Mouse (Mus musculus): ENCODE results near the gene Nod1. TPM values are rescaled to one million over a fixed set of nuclear protein-coding genes. Genes with fewer than 3 reads are reported as not detected.

The Nod1 gene
- total RNA-seq, 2 experiments from 2014 or later, result 4.3 to 4.7 TPM

DNA sequence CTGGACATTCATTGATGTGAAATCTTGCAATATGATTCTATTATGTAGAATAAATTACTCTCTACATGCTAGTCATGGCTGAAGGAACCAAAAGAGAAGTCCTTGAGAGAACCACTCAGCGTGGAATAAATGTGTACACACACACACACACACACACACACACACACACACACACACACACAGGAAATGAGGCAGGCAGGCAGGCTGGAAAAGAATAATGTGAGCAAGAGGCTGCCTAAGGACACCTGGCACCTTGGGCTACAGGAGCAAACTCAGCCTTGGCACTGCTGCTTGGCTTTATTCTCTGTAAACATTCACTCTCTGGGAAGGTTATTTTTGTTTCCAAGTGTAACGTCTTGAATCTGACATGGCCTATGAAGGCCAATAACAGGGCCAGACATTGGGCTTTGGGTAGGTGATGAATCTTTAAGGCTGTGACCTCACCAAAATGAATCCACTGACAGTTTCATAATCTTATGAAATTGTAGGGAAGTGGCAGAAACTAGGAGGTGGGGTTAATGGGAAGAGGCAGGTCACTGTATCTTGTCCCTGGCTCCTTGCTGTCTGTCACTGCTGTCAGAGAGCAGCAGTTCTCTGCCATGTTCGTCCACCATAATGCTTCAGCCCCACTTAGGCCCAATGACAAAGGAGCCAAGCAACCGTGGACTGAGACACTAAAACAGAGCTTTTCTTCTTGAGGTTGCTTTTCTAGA lies 26.0 kb downstream of the Nod1 start:
- DNase-seq (ENCODE audit: low spot score in 2 of 2), result no peak
- intact Hi-C loops (cut with DNase I), result no loop called here

DNA sequence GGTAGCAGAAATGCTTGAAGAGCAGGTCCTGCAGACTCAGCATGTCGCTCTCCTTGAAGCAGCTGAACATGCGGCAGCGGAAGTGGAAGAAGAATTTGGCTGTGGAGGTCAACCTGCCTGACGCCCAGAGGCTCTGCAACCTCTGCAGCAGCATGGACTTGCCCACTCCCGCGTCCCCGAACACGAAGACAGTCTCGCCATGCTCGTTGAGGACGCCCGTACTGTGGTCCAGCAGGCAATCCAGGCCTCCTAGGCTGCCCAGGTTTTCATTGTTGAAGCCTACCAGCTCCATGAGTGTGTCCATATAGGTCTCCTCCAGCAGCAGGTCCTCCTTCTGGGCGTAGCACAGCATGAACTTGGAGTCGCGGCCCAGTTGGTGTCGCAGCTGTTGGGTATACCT lies 27.9 kb downstream of the Nod1 start:
- no peak for DNase-seq (ENCODE audit: low spot score in 2 of 2)
- intact Hi-C loops (cut with DNase I), result no loop called here

DNA sequence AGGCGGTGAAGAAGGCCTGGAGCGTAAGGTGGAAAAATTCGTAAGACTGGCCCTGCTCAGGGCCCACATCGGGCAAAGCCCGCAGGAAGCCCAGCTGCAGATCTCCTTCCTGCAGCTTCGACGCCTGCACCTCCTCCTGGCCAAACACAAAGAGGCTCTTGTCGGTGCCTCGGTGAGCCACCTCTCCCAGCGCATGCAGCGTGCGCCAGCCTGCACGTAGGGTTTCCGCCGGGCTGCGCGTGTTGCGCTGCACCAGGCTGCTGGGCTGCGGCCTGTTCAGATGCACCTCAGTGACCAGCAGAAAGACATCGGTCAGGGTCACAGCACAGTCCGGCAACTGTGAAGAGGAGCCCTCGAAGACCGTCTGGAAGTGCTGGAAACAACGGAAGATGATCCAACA lies 28.7 kb downstream of the Nod1 start:
- intact Hi-C loops (cut with DNase I), result no loop called here

DNA sequence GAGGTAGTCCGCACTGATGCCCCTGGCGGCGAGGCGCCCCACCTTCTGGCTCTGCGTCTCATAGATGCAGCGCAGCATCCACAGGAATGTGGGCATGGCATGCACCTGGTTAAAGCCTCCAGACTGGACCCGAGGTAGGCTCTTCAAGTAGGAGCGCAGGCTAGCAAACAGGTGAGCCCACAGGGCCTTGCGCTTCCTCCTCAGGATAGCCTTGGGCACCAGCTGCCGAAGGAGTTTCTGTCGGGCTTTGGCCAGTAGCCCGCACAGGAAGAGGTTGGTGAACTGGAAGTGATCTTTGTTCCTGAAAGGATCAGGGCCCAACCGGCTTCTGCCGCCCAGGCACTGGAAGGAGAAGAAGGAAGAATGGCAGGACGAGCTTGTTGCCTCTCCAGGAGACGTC lies 29.1 kb downstream of the Nod1 start:
- DNase-seq (ENCODE audit: low spot score in 2 of 2), result no peak
- intact Hi-C loops (cut with DNase I), result no loop called here

More for the DNA sequence above, 28.7 kb downstream of the Nod1 start:
- no peak for DNase-seq (ENCODE audit: low spot score in 2 of 2)

DNA sequence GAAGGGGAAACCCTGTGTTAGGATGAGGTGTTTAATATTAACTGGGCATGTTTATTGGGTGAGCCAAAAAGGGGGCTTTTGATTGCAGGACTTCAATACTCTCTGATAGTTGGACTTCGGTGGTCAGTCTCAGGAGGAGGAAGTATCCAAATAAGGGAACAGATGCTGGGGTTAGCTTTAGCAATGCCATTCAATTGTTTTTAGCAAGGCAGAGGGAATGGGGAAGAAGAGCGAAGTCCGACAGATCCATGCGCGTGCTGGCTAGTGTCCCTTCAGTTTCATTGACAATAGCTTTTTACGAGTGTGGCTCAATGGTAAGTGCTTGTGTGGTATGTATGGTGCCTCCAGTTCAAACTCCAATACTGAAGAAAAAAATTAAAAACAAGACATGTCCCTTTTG lies 31.3 kb downstream of the Nod1 start:
- intact Hi-C loops (cut with DNase I), result no loop called here
- DNase-seq (ENCODE audit: low spot score in 2 of 2), result no peak

DNA sequence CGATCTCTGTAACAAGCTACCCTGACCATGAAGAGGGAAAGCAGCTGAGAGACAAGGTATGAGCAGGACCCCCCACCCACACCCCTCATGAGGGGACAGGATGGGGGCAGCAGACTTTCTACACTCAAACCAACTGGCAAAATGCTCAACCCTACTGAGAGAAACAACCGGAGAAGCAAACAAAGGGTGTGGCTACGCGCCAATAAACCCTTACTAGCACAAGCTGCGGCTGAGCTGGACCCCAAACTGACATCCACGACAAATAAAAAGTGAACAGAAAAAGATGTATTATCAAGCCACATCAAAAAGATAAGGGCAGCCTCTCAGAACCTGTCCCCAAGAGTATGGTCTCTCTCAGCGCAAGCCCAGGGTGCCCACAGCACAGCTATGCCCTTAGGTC lies 32.3 kb downstream of the Nod1 start:
- intact Hi-C loops (cut with DNase I), result no loop called here
- DNase-seq (ENCODE audit: low spot score in 2 of 2), result no peak

DNA sequence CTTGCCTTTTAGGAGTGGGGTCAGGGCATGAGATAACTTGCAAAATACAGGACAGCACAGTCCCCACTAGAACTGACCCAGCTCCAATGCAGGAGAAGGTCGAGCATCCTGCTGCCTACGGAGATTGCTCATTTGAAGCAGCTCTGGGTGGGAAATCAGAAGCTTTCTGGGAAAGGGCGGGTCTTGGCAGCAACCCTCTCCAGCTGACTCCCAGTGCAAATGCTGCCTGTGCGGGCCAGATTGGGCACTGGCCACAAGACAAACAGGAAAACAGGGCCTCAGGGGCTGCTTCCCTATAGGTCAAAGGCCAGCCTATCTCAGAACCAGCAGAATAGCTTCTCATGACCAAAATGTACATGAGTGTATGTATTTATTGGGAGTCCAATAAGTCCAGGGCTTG lies 32.8 kb downstream of the Nod1 start:
- intact Hi-C loops (cut with DNase I), result no loop called here
- DNase-seq (ENCODE audit: low spot score in 2 of 2), result no peak

DNA sequence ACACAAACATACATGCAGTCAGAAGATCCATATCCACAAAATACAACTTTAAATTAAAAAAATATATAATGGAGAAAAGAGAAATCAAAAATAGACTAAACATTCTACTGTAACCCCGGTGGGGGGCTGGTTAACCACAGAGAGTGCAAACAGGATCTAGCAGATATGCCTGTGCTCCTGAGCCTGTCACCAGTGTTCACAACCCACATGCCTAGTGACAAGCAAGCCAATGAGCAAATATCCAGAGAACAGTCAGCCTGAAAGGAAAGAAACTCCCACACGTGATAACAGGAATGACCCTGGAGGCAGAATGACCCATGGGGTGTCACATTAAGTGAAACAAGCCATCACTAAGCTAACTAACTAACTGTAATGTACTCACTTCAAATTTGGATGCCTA lies 35.9 kb downstream of the Nod1 start:
- DNase-seq (ENCODE audit: low spot score in 2 of 2), result no peak
- intact Hi-C loops (cut with DNase I), result no loop called here

DNA sequence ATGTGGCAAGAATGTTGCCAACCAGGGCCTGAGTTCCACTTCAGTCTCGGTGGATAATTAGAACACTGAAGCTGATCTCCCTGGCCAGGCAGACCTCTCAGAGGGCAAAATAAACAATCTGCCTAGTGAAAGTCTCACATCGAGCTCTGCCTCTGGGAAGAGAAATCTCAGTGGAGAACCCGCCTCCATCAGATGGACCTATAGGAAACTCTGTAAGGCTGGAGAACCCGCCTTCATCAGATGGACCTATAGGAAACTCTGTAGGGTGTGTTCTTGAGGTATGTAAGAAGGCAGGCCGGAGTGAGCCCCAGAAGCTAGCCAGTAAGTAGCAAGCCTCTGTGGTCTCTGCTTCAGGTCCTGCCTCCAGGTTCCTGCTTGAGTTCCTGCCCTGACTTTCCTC lies 37.5 kb downstream of the Nod1 start:
- intact Hi-C loops (cut with DNase I), result no loop called here
- DNase-seq (ENCODE audit: low spot score in 2 of 2), result no peak

DNA sequence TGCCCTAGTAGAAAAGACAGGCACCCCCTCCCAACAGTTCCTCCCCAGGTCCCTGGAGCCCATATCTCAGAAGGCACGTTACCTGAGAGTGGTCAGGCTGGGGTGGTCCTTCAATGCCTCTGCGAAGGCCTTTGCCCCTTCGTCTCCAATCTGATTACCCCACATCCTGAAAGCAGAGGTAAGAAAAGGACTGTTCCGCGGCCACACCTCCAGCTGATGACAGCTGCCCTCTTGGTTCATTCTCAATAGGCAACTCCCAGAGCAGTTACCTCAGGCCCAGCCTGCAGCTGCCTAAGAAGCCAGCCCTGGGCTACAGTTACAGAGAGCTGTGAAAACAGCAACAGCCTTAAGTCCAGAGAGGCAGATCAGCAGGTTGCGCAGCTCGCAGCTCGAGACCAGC lies 38.1 kb downstream of the Nod1 start:
- DNase-seq (ENCODE audit: low spot score in 2 of 2), result no peak
- intact Hi-C loops (cut with DNase I), result no loop called here

DNA sequence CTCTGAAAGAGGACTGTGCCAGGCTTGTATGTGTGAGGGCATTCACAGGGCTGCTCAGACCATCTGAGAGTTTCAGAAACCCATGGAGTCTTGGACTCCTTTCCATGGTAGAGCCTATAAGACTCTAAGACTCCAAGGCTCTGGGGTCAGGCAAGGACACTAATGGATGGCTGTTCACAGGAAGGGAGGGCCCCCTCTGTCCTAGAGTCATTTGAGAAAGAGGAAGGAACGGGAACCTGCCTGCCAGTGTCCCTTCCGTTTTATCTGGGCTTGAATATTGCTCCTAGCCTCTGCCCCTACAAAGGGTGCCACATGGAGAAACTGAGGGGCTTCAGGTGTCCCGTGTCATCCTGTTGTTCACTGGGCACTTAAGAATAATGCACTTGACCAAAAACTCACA lies 38.5 kb downstream of the Nod1 start:
- DNase-seq (ENCODE audit: low spot score in 2 of 2), result no peak
- intact Hi-C loops (cut with DNase I), result no loop called here

DNA sequence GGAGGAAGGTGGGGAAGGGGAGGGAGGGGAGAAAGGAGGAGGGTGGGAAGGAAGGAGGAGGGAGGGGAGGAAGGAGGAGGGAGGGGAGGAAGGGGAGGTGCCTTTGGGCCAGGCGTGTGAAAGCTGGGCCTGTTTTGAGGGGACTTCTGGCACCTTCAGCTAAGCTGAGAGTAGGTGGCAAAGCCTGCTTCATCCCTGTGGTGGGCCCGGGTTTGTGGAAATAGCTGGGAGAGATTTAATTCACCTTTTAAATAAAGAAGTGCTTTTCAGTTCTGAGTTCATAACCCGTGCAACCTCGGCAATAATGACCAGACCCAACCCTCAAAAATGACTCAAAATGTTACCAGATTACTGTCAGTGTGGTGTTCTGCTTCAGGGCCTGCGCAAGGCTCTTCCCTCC lies 39.2 kb downstream of the Nod1 start:
- intact Hi-C loops (cut with DNase I), result no loop called here
- DNase-seq (ENCODE audit: low spot score in 2 of 2), result no peak

DNA sequence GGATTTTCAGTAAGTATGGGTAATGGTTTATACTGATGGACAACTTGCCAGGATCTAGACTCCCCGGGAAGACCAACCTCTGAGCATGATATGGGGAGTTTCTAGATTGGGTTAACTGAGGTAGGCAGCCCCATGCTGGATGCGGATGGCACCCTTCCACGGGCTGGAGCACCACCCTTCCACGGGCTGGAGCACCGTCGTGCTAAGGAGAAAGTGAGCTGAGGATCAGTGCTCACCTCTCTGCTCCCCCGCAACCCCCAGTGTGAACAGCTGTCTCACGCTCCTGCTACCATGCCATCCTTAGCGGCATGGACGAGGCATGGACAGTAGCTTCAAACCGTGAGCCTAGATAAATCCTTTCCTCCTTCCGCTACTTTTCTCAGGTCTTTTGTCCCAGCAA lies 39.9 kb downstream of the Nod1 start:
- intact Hi-C loops (cut with DNase I), result no loop called here
- DNase-seq (ENCODE audit: low spot score in 2 of 2), result no peak

DNA sequence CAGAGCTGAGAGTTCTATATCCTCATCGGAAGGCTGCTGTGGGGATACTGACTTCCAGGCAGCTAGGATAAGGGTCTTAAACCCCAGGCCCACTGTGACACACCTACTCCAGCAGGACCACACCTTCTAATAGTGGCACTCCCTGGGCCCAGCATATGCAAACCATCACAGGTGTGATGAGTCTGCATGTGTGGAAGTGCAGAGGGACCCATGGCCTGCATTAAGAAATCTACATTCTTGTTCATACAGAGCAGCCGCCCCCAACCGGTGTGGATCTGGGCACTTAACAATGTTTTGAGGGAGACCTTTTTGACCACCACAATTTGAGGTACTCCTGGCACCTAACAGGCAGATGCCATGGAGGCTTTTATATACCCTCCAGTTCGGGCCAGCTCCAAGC lies 40.8 kb downstream of the Nod1 start:
- DNase-seq (ENCODE audit: low spot score in 2 of 2), result no peak

DNA sequence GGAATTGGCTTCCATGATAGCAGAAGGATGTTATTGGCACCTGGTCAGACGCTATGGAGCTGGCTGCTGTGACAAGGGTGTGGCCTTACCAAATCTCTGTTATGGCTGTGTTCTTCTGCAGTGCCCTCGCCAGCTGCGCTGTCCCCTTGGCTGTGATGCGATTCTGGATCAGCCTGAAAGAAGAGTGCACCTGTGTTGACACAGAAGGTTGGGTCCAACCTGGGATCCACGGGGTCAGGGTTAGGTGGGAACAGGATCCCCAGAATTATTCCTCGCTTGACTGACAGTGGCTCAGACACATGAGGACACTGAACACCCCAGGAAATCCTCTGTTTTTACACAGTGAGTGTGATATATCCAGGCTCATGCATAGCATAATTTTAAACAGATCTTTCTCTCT lies 44.5 kb downstream of the Nod1 start:
- no peak for DNase-seq (ENCODE audit: low spot score in 2 of 2)
- intact Hi-C loops (cut with DNase I), result no loop called here

More for the DNA sequence above, 40.8 kb downstream of the Nod1 start:
- intact Hi-C loops (cut with DNase I), result no loop called here

DNA sequence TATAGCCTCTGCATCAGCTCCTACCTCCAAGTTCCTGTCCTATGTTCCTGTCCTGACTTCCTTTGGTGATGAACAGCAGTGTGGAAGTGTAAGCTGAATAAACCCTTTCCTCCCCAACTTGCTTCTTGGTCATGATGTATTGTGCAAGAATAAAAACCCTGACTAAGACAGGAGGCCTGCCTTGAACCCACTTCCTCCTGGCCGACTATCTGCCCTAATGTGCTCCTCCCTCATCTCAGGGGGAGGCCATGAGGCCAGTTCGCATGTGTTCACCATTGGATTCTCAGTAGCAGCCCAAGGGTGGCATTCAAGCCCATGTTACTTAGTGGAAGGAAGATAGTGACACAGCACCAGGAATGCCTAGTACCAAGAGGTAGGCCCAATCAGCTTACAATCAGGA lies 45.5 kb downstream of the Nod1 start:
- no peak for DNase-seq (ENCODE audit: low spot score in 2 of 2)
- intact Hi-C loops (cut with DNase I), result no loop called here

DNA sequence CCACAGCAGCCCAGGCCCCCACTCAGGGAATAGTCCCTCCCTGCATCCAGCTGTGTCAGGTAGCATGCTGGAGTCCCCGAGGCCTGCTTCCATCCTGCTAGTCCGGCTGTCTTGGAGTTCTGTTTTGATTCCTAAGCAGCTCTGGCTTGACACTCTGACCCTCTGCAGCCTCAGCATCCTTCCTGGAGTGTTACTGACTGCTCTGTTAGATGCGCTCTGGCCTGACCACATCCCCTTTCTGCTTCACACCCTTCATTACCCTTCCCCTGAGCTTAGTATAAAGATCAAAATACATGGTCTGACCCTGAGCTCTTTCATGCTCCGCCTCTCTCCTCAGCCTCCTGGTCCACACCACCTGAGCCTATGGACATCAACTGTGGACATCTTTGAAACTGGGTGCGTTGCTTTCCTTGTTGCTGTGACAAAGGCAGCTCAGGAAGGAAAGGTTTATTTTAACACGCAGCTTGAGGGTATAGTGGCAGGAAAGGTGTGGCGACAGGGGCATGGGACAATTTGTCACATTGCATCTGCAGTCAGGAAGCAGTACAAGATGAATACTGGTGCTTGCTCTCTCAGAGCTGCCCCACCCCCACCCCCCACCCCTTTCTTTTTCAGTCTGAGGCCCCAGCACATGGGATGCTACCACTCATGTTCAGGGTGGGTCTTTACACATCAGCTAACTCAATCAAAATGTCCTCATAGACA lies 46.5 kb downstream of the Nod1 start:
- DNase-seq (ENCODE audit: low spot score in 2 of 2), result no peak
- intact Hi-C loops (cut with DNase I), result no loop called here

DNA sequence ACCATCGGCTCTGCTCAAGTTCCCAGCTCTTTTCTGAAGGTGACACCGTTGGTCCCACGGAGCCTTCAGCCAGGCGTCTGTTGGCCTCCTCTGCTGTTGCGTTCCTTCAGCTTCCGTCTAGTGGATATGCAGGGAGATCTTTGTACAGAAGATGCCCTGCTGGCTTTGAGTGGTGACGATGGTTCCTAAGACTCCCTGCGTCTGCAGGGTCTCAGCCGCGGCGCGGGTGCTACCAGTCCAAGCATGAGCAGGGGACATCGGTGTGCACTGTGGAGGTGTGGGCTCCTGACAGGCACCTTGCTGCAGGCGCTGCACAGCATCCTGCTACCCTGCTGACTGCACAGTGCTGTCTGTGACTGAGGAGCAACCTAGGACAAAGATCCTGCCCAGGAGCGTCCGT lies 47.9 kb downstream of the Nod1 start:
- intact Hi-C loops (cut with DNase I), result loop anchor here (5.0 kb wide), 1 partner anchor 93 kb away; no protein-coding TSS in a partner anchor
- DNase-seq (ENCODE audit: low spot score in 2 of 2), result no peak

DNA sequence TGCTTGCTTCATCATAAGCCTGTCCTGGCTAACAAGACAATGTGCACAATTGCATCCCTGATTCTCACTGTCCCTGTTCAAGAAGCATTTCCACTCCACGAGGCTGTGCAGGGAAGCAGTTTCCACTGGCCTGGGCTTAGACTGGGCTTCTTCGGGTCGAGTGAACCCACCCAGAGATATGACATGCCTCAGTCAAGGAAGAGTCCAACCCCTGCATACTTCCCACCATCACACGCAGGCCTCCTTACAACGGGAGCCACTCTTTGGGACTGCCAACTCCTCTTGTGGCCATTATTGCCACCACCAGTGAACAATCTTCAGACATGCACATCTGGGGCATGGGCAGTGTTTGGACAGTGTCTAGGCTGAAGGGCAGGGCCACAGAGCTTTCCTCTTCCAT lies 53.9 kb downstream of the Nod1 start:
- intact Hi-C loops (cut with DNase I), result loop anchor here (5.0 kb wide), 1 partner anchor 249 kb away; no protein-coding TSS in a partner anchor
- no peak for DNase-seq (ENCODE audit: low spot score in 2 of 2)

DNA sequence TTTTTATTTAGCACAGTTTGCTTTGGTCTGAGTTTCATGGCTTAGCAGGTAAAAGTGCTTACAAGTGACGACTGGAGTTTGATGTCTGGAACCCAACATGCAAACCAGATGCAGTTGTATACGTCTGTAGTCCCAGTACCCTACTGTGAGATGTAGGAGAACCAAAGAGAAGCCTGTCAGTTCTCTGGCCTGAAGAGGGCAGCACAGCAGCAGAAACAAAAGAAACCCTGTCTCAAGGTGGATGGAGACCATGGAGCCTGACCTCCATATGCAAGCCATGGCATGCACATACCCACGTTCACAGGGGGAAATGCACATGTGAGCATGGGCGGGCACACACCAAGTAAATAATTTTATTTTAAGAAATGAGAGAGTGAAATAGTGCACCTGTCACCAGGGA lies 54.9 kb downstream of the Nod1 start:
- peak in 1 of 2 experiments; percentile 17 for DNase-seq (ENCODE audit: low spot score in 2 of 2)
- intact Hi-C loops (cut with DNase I), result loop anchor here (5.0 kb wide), 1 partner anchor 250 kb away; no protein-coding TSS in a partner anchor

DNA sequence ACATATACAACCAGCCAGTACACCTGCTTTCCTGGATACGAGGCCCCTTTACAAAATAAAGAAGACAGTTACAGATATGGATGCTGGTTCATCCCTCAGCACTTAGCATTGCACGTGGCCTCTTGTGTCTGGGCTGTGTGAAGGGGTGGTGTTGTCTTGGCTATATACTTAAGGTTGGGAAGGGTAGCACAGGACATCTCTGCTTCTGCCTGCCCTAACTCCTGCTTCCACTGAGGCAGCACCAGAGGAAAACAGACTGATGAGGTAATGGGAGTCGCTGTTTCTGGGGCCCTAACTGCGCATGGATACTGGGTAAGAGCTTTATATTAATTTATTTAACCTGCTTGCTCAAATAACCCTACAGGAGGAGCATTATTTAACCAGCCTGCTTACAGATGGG lies 55.5 kb downstream of the Nod1 start:
- intact Hi-C loops (cut with DNase I), result loop anchor here (5.0 kb wide), 1 partner anchor 250 kb away; no protein-coding TSS in a partner anchor
- no peak for DNase-seq (ENCODE audit: low spot score in 2 of 2)

All from left cerebral cortex, postnatal 36 days (tissue).